Mouse (Mus musculus) hindbrain, embryonic 14.5 days (tissue): ENCODE data around the gene Vti1a. TPM values are rescaled to one million over a fixed set of nuclear protein-coding genes. Genes with fewer than 3 reads are reported as not detected.

Source experiments
- ATAC-seq: fragments of 200-750 bp; cut with Nextera tagmentation; 2 replicates; pipeline ENCODE4 v1.8.0; 2017; ENCODE audit warnings: moderate number of reproducible peaks, mild to moderate bottlenecking, moderate TSS enrichment, moderate library complexity; ENCODE audit not compliant: low FRiP score
- DNase-seq: peaks from one replicate; pipeline ENCODE4 v3.0.0-alpha.2; 2015; ENCODE audit warnings: low spot score
- H3K27ac ChIP-seq: fragments of 300-500 bp; sonication (generic); 2 replicates; pipeline ENCODE4 v1.5.1; 2014; ENCODE audit warnings: mild to moderate bottlenecking, moderate library complexity
- H3K27me3 ChIP-seq: fragments of 300-500 bp; sonication (generic); 2 replicates; pipeline ENCODE4 v1.6.1; 2014; ENCODE audit warnings: mild to moderate bottlenecking, low read length, mixed read lengths; ENCODE audit not compliant: control insufficient read depth, insufficient read depth
- H3K36me3 ChIP-seq: fragments of 300-500 bp; sonication (generic); replicated peaks from 2 replicates; pipeline ENCODE4 v1.6.1; 2014; ENCODE audit not compliant: control insufficient read depth, insufficient read depth
- H3K4me1 ChIP-seq: fragments of 300-500 bp; sonication (generic); replicated peaks from 2 replicates; pipeline ENCODE4 v1.6.1; 2014; ENCODE audit warnings: antibody characterized with exemption, low read length, mixed read lengths; ENCODE audit not compliant: control insufficient read depth, insufficient read depth
- H3K4me2 ChIP-seq: fragments of 300-500 bp; sonication (generic); replicated peaks from 2 replicates; pipeline ENCODE4 v1.6.1; 2014; ENCODE audit warnings: mild to moderate bottlenecking, moderate library complexity
- H3K4me3 ChIP-seq: fragments of 300-500 bp; sonication (generic); replicated peaks from 2 replicates; pipeline ENCODE4 v1.5.1; 2014; ENCODE audit warnings: mild to moderate bottlenecking, low read length
- H3K9ac ChIP-seq: fragments of 300-500 bp; sonication (generic); 2 replicates; pipeline ENCODE4 v1.6.1; 2014
- H3K9me3 ChIP-seq: fragments of 300-500 bp; sonication (generic); 2 replicates; pipeline ENCODE4 v1.6.1; 2016; ENCODE audit warnings: low read length; ENCODE audit not compliant: control insufficient read depth
- WGBS: fragments of 180-500 bp; shearing (Covaris S2); extraction: QIAGEN DNeasy Blood & Tissue Kit; methylation state at CpG from one replicate; pipeline ENCODE4 v1.1.7; 2014; 5-methylcytosine and 5-hydroxymethylcytosine counted together
- polyA plus RNA-seq: library from polyadenylated mRNA; unstranded; fragments of >200 nt; fragmentation: Nextera tagmentation; extraction: Ambion mirVana; gene quantifications from 2 replicates; pipeline ENCODE4 v1.2.1, GENCODE M21; 2014

Vti1a gene
- polyA plus RNA-seq, 1 experiment from 2014 or later = 32.1 TPM

DNA sequence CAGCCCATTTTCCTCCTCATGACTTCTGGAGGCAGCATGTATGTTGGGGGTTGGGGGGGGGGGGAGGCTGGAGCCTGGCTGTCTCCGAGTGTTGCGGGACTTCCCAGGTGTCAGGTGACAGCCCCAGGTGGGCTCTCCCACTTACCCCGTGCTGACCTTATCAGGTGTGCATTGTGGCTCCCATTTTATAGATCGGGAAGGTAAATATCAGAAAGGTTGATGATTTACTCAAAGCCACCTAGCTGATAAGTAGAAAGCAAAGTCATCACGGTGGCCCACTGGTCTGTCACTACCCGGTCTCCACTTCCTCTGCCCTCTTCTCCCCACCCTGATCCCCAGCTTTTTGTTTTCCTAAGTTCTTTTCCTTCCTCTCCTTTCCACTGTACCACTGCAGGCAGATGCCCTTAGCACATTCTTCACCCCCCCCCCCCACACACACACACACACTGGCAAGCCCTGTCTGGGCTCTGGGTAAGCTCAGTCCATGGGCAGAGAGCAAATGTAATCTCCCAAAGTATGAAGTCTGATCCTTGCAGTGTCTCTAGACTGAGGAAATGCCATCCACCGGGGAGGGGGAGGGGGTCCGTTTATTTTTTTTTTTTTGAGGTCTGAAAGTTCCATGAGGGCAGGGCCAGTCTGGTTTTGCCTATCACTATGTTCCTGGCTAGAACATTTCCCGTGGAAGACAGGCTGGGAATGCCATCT lies 280.0 kb downstream of the Vti1a start:
- DNase-seq (no peak), ATAC-seq (no peak)
- Histone ChIP-seq H3K4me2 (no peak overlapping the region), H3K9me3 (no peaks in the 10 kb centered on the region), H3K4me3 (no peak overlapping the region), H3K27ac (no peak overlapping the region), H3K36me3 (no peaks in the 10 kb centered on the region), H3K9ac (no peak overlapping the region), H3K4me1 (peaks cover 23% of the 10 kb centered on the region), H3K27me3 (peaks cover 16% of the 10 kb centered on the region; the same call in 1 of the 2 replicates)
- WGBS = 73% methylated on average over 9 of the region's 9 CpGs

DNA sequence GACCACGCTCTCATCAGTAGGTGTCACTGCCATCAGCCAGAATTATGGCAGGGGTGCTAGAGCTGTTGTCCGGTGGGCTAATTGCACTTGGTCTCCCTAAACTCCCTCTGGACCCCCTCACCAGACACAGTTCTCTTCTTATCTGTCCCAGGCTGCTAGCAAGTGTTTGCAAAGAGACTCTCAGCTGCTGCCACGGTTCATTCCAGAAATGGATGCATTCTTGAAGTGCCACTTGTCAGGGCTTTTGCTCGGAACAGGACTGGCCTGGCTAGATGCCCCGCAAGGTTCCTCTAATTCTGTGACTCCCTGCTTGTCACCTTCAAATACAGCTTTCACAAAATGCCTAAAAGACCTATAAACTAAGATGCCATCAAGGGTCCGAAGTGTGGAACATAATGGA lies 280.7 kb downstream of the Vti1a start:
- no peak overlapping the region for H3K4me3 ChIP-seq
- no peaks in the 10 kb centered on the region for H3K36me3 ChIP-seq
- H3K27ac ChIP-seq = no peak overlapping the region
- 71% methylated on average over 6 of the region's 6 CpGs for WGBS
- H3K4me2 ChIP-seq = no peak overlapping the region
- H3K9me3 ChIP-seq = no peaks in the 10 kb centered on the region
- DNase-seq = no peak
- peaks cover 16% of the 10 kb centered on the region; the same call in 1 of the 2 replicates for H3K27me3 ChIP-seq
- H3K4me1 ChIP-seq = peaks cover 23% of the 10 kb centered on the region
- ATAC-seq = no peak
- no peak overlapping the region for H3K9ac ChIP-seq

DNA sequence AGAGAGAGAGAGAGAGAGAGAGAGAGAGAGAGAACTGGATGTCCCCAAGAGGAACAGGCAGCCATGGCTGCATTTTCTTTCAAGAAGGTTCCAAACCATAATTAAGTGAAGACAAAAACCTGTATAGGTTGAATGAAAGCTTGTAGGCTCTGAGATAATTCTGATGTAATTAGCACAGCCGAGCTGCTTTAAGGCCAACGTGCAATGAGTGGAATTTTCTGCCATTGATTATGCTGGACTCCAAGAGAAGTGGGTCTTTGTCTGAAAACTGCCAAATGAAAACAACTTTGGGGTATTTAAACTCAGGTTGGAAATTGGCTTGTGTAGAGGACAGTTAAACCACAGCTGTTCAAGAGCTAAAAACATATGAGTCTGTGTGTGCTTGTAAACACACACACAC lies 281.2 kb downstream of the Vti1a start:
- 48% methylated on average over 2 of the region's 2 CpGs for WGBS
- Histone ChIP-seq H3K27me3 (peaks cover 16% of the 10 kb centered on the region; the same call in 1 of the 2 replicates), H3K27ac (no peak overlapping the region), H3K4me1 (peaks cover 23% of the 10 kb centered on the region), H3K9ac (no peak overlapping the region), H3K36me3 (no peaks in the 10 kb centered on the region), H3K4me2 (no peak overlapping the region), H3K4me3 (no peak overlapping the region), H3K9me3 (no peaks in the 10 kb centered on the region)
- ATAC-seq = no peak
- DNase-seq = no peak

DNA sequence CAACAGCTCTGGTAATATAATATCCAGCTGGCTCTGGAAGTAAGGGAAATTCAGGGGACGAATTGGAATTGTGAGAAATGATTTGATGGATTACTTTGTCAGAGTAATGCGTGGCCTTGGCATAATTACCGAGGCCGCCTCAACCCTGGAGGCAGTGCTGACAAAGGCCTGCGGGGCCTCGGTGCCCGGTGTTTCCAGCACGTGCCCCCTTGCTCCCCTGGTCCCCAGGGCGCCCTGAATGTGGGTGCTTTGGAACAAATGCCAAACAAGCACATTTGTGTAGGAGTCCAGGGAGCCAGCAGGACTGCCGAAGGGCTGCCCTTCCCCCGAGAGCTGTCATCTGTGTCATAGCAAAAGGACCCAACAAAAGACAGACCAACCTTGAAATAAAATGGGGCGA lies 281.9 kb downstream of the Vti1a start:
- H3K9me3 ChIP-seq = no peaks in the 10 kb centered on the region
- peaks cover 23% of the 10 kb centered on the region for H3K4me1 ChIP-seq
- no peaks in the 10 kb centered on the region for H3K36me3 ChIP-seq
- H3K27ac ChIP-seq = no peak overlapping the region
- H3K9ac ChIP-seq = no peak overlapping the region
- no peak for DNase-seq
- peaks cover 16% of the 10 kb centered on the region; the same call in 1 of the 2 replicates for H3K27me3 ChIP-seq
- 25% methylated on average over 12 of the region's 12 CpGs for WGBS
- H3K4me2 ChIP-seq = no peak overlapping the region
- ATAC-seq = no peak
- H3K4me3 ChIP-seq = no peak overlapping the region

- 64% methylated on average over 6 of the region's 6 CpGs for WGBS
- Histone ChIP-seq H3K36me3 (no peaks in the 10 kb centered on the region), H3K4me1 (peaks cover 13% of the 10 kb centered on the region; the same call in 1 of the 2 replicates), H3K9ac (no peak overlapping the region), H3K4me3 (no peak overlapping the region), H3K4me2 (no peak overlapping the region), H3K27me3 (peaks cover 14% of the 10 kb centered on the region; the same call in 1 of the 2 replicates), H3K9me3 (no peaks in the 10 kb centered on the region), H3K27ac (no peak overlapping the region)
- ATAC-seq = no peak
- DNase-seq = no peak
Observed at GRCm38 (mm10) chr19:55599124-55599523, 283.0 kb downstream of the Vti1a start.

DNA sequence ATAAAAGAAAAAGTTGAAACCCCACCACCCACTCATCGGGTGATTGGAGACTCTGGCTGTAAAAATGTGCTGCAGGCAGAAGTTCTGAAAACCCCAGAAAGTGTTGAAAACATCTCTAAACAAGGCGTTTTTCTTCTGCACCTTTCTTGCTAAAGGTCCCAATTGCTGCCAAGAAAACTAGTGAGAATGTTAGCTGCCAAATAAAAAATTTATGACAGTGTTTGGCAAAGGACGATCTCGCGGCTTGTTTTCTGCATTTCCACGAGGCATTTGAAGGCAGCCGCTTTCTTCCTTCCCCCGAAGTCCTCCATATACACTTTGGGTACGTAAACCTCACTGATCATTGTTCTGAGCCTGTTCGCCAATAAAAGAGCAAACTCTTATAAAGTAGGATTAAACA lies 291.6 kb downstream of the Vti1a start:
- no peak for ATAC-seq
- 84% methylated on average over 10 of the region's 10 CpGs for WGBS
- H3K27me3 ChIP-seq = no peaks in the 10 kb centered on the region

DNA sequence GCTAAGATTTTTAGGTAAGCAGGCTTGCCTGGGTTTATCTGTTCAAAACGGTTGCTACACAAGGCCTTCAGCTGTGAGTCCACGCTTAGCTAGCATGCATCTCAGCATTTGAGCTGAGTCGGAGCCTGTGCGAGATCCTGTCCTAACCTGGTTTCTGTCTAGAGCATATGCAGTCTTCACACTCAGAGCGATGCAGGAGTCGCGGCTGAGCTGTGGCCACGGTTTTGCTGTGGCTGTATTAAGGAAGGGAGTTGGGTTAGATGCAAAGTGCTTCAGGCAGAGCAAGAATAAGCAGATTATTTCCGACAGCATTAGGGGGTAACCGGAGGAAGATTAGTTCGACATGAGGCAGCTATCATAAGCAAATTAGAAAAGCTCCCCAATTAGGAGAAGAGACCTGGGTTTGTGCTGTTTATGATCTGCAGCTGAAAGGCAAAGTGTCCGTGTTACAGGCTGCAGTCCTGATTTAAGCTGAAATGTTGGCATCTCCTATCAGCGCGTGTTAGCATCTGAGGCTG lies 292.8 kb downstream of the Vti1a start:
- DNase-seq (no peak), ATAC-seq (no peak)
- Histone ChIP-seq H3K4me1 (no peaks in the 10 kb centered on the region), H3K27ac (no peak overlapping the region), H3K27me3 (no peaks in the 10 kb centered on the region), H3K9ac (no peak overlapping the region), H3K36me3 (no peaks in the 10 kb centered on the region), H3K9me3 (no peaks in the 10 kb centered on the region), H3K4me2 (no peak overlapping the region), H3K4me3 (no peak overlapping the region)
- WGBS = 78% methylated on average over 14 of the region's 14 CpGs

More for the DNA sequence above, 291.6 kb downstream of the Vti1a start:
- Histone ChIP-seq H3K4me3 (no peak overlapping the region), H3K4me1 (no peaks in the 10 kb centered on the region), H3K4me2 (no peak overlapping the region), H3K36me3 (no peaks in the 10 kb centered on the region), H3K9ac (no peak overlapping the region), H3K27ac (no peak overlapping the region), H3K9me3 (no peaks in the 10 kb centered on the region)
- DNase-seq = no peak

GRCm38 (mm10) chr19:55609806-55610205 lies 293.7 kb downstream of the Vti1a start:
- 93% methylated on average over 3 of the region's 3 CpGs for WGBS
- H3K27ac ChIP-seq = no peak overlapping the region
- no peak overlapping the region for H3K4me2 ChIP-seq

GRCm38 (mm10) chr19:55615743-55616142 lies 299.6 kb downstream of the Vti1a start:
- no peaks in the 10 kb centered on the region for H3K36me3 ChIP-seq
- H3K4me1 ChIP-seq = 0 out of 2 replicates have a peak, but pooled peaks cover 2% of the 10 kb centered on the region
- no peak overlapping the region for H3K27ac ChIP-seq
- ATAC-seq (no peak), DNase-seq (no peak)
- WGBS = 85% methylated on average over 5 of the region's 5 CpGs
- no peak overlapping the region for H3K4me3 ChIP-seq
- no peaks in the 10 kb centered on the region for H3K9me3 ChIP-seq
- H3K4me2 ChIP-seq = no peak overlapping the region
- H3K27me3 ChIP-seq = no peaks in the 10 kb centered on the region
- no peak overlapping the region for H3K9ac ChIP-seq

More at GRCm38 (mm10) chr19:55609806-55610205, 293.7 kb downstream of the Vti1a start:
- Histone ChIP-seq H3K9ac (no peak overlapping the region), H3K4me3 (no peak overlapping the region), H3K9me3 (no peaks in the 10 kb centered on the region), H3K36me3 (no peaks in the 10 kb centered on the region), H3K27me3 (no peaks in the 10 kb centered on the region), H3K4me1 (no peaks in the 10 kb centered on the region)
- DNase-seq (no peak), ATAC-seq (no peak)
